Mouse (Mus musculus) kidney, postnatal 0 days (tissue): ENCODE measurements at regions not wholly inside any gene's neighbourhood (a gene's known extent, or its start where the extent isn't known, plus 50 kb on each side); places are given as distances from the start of the nearest gene placed in this dataset.

ENCODE experiments used
- ATAC-seq: fragments of 200-750 bp; cut with Nextera tagmentation; replicated peaks from 2 replicates; pipeline ENCODE4 v1.8.0; 2017; ENCODE audit warnings: low read depth, moderate number of reproducible peaks, moderate TSS enrichment, moderate library complexity; ENCODE audit not compliant: low FRiP score
- DNase-seq: peaks from one replicate; pipeline ENCODE4 v3.0.0-alpha.2; 2016; ENCODE audit warnings: low spot score
- H3K27ac ChIP-seq: fragments of 300-500 bp; sonication (generic); 2 replicates; pipeline ENCODE4 v1.5.1; 2014; ENCODE audit warnings: mild to moderate bottlenecking
- H3K27me3 ChIP-seq: fragments of 300-500 bp; sonication (generic); 2 replicates; pipeline ENCODE4 v1.6.1; 2014; ENCODE audit warnings: low read length, mixed read lengths; ENCODE audit not compliant: insufficient read depth
- H3K36me3 ChIP-seq: fragments of 300-500 bp; sonication (generic); 2 replicates; pipeline ENCODE4 v1.6.1; 2014; ENCODE audit warnings: low read length, mixed read lengths; ENCODE audit not compliant: insufficient read depth
- H3K4me1 ChIP-seq: fragments of 300-500 bp; sonication (generic); replicated peaks from 2 replicates; pipeline ENCODE4 v1.6.1; 2014; ENCODE audit warnings: antibody characterized with exemption, low read length, mixed read lengths; ENCODE audit not compliant: insufficient read depth
- H3K4me2 ChIP-seq: fragments of 300-500 bp; sonication (generic); 2 replicates; pipeline ENCODE4 v1.6.1; 2014; ENCODE audit warnings: mild to moderate bottlenecking, low read length, moderate library complexity, mixed read lengths
- H3K4me3 ChIP-seq: fragments of 300-500 bp; sonication (generic); replicated peaks from 2 replicates; pipeline ENCODE4 v1.5.1; 2014; ENCODE audit warnings: low read depth, low read length
- H3K9ac ChIP-seq: fragments of 300-500 bp; sonication (generic); 2 replicates; pipeline ENCODE4 v1.6.1; 2014; ENCODE audit warnings: low read depth, low read length
- H3K9me3 ChIP-seq: fragments of 300-500 bp; sonication (generic); replicated peaks from 2 replicates; pipeline ENCODE4 v1.6.1; 2016; ENCODE audit warnings: low read length, inconsistent platforms, mixed read lengths
- CTCF ChIP-seq: IDR thresholded peaks from 2 replicates; pipeline ENCODE4 v1.5.1; 2016; ENCODE audit warnings: antibody characterized with exemption, low read depth, mild to moderate bottlenecking, moderate library complexity
- WGBS: fragments of 180-500 bp; shearing (Covaris S2); extraction: QIAGEN DNeasy Blood & Tissue Kit; methylation state at CpG from one replicate; pipeline ENCODE4 v1.1.7; 2014; 5-methylcytosine and 5-hydroxymethylcytosine counted together

- Histone ChIP-seq H3K9ac (no peak overlapping the region), H3K27me3 (no peaks in the 10 kb centered on the region), H3K36me3 (no peaks in the 10 kb centered on the region), H3K4me2 (no peak overlapping the region), H3K4me3 (no peak overlapping the region), H3K9me3 (no peaks in the 10 kb centered on the region), H3K4me1 (peaks cover 10% of the 10 kb centered on the region; the same call in 1 of the 2 replicates), H3K27ac (no peak overlapping the region)
- TF ChIP-seq CTCF, result no peak
- DNase-seq (peak; percentile 65), ATAC-seq (no peak; the same call in 1 of the 2 replicates)
- 33% methylated on average over 5 of the region's 5 CpGs for WGBS
These were observed 52.1 kb upstream of the Hmcn1 start for GRCm38 (mm10) chr1:151045334-151045733.

DNA sequence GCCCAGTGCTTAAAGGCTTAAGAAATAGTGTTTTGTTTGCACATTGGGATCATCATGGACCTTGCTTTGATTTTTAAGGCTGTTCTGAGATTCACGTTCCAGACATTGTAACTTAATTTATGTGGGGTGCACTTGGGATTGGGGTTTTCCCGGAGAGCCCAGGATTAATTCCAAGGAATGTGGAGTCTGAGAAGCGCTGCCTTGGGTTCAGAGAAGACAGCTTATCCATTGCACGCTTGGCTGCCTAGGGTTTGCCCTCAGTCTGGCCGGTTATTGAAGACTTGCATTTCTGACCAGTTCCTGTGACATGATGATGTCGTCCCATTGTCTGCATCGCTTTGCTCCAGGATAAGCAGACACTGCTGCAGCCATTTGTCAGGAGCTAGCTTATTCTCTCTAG lies 53.4 kb upstream of the Hmcn1 start:
- H3K4me2 ChIP-seq, result no peak overlapping the region
- H3K27me3 ChIP-seq, result no peaks in the 10 kb centered on the region
- no peak overlapping the region for H3K4me3 ChIP-seq
- ATAC-seq (no peak), DNase-seq (peak; percentile 57)
- H3K4me1 ChIP-seq, result peaks cover 10% of the 10 kb centered on the region; the same call in 1 of the 2 replicates
- no peak overlapping the region for H3K9ac ChIP-seq
- H3K9me3 ChIP-seq, result no peaks in the 10 kb centered on the region
- WGBS, result 21% methylated on average over 7 of the region's 7 CpGs
- no peak for TF ChIP-seq CTCF
- H3K36me3 ChIP-seq, result no peaks in the 10 kb centered on the region
- H3K27ac ChIP-seq, result peak overlapping the region; percentile 19; the same call in 1 of the 2 replicates

GRCm38 (mm10) chr1:151049726-151050506 lies 56.7 kb upstream of the Hmcn1 start:
- no peak for TF ChIP-seq CTCF
- no peak overlapping the region for H3K4me3 ChIP-seq
- no peaks in the 10 kb centered on the region for H3K27me3 ChIP-seq
- H3K36me3 ChIP-seq, result no peaks in the 10 kb centered on the region
- ATAC-seq (peak; percentile 65; the same call in 1 of the 2 replicates), DNase-seq (peak; percentile 65)
- H3K27ac ChIP-seq, result no peak overlapping the region
- no peaks in the 10 kb centered on the region for H3K9me3 ChIP-seq
- peaks cover 14% of the 10 kb centered on the region; the same call in 1 of the 2 replicates for H3K4me1 ChIP-seq
- WGBS, result 46% methylated on average over 19 of the region's 19 CpGs
- no peak overlapping the region for H3K4me2 ChIP-seq
- H3K9ac ChIP-seq, result no peak overlapping the region

- Histone ChIP-seq H3K4me3 (no peak overlapping the region), H3K27me3 (no peaks in the 10 kb centered on the region), H3K4me2 (no peak overlapping the region), H3K4me1 (peaks cover 14% of the 10 kb centered on the region; the same call in 1 of the 2 replicates), H3K9me3 (no peaks in the 10 kb centered on the region), H3K9ac (no peak overlapping the region), H3K27ac (no peak overlapping the region), H3K36me3 (no peaks in the 10 kb centered on the region)
- no peak for ATAC-seq
- 87% methylated on average over 3 of the region's 3 CpGs for WGBS
- TF ChIP-seq CTCF, result no peak
- DNase-seq, result no peak
These were observed 57.2 kb upstream of the Hmcn1 start for GRCm38 (mm10) chr1:151050507-151050816.

GRCm38 (mm10) chr1:151053268-151053667 lies 60.0 kb upstream of the Hmcn1 start:
- H3K9ac ChIP-seq, result no peak overlapping the region
- no peak overlapping the region for H3K4me3 ChIP-seq
- ATAC-seq, result no peak
- H3K4me1 ChIP-seq, result peaks cover 8% of the 10 kb centered on the region; the same call in 1 of the 2 replicates
- no peaks in the 10 kb centered on the region for H3K36me3 ChIP-seq
- no peaks in the 10 kb centered on the region for H3K27me3 ChIP-seq
- no peaks in the 10 kb centered on the region for H3K9me3 ChIP-seq
- no peak overlapping the region for H3K4me2 ChIP-seq
- no peak for TF ChIP-seq CTCF
- DNase-seq, result no peak
- H3K27ac ChIP-seq, result no peak overlapping the region
- WGBS, result 56% methylated on average over 5 of the region's 5 CpGs

DNA sequence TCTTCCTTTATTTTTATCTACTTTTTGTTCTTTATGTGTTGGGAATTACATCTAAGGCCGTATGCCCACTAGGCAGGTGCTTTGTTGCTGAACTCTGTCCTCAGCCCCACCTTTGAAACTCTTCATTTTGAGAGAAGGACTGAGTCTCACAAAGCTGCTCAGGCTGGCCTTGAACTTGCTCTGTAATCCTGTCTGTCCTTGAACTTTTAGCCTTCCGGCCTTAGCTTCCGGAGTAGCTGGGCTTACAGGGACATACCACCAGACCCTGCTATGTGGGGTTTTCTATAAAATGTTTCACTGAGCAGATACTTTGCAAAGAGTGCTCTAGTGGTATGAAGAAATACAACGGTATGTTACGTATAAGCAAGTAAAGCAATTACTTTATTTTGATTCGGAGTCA lies 62.2 kb upstream of the Hmcn1 start:
- 90% methylated on average over 6 of the region's 6 CpGs for WGBS
- H3K9ac ChIP-seq, result no peak overlapping the region
- H3K36me3 ChIP-seq, result no peaks in the 10 kb centered on the region
- no peaks in the 10 kb centered on the region for H3K27me3 ChIP-seq
- no peak overlapping the region for H3K4me3 ChIP-seq
- DNase-seq, result no peak
- H3K4me1 ChIP-seq, result peaks cover 7% of the 10 kb centered on the region; the same call in 1 of the 2 replicates
- ATAC-seq, result no peak
- H3K9me3 ChIP-seq, result no peaks in the 10 kb centered on the region
- TF ChIP-seq CTCF, result no peak
- H3K4me2 ChIP-seq, result no peak overlapping the region
- no peak overlapping the region for H3K27ac ChIP-seq
